Mouse (Mus musculus) spleen, adult 2 months (tissue): Measurements from ENCODE around the gene Dusp3.

Experiments
- CTCF ChIP-seq: fragments of 200-500 bp; IDR thresholded peaks from 2 replicates; pipeline ENCODE4 v1.5.1; 2011; ENCODE audit warnings: mild to moderate bottlenecking, inconsistent platforms; ENCODE audit not compliant: insufficient read depth, insufficient read length, insufficient replicate concordance; ENCODE audit errors: extremely low read depth
- POLR2A ChIP-seq: fragments of 200-500 bp; IDR thresholded peaks from 2 replicates; pipeline ENCODE4 v1.6.1; 2011; ENCODE audit warnings: low read depth, low read length, inconsistent platforms

DNA sequence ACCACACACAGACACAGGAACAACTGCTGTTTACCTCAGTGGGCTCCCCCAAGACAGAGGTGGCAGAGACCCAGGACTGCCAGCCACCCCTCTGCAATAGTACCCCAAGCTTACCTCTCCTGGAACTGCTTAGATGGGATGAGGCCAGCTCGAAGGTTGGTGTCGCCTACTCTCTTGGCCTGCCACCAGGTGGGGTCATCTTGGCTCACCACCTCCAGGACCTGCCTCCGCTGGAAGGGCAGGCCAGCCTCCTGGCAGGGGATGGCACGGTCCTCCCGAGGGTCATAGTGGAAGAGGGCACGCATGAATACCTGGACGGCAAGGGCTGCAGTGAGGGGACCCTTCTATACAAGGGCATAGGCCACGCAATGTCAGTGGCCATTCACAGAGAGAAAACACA, 26.4 kb upstream of the Dusp3 start:
- TF ChIP-seq CTCF = no peak
- no peak for TF ChIP-seq POLR2A
